Mouse (Mus musculus): ENCODE measurements around the gene Zkscan3.

Zkscan3 gene

DNA sequence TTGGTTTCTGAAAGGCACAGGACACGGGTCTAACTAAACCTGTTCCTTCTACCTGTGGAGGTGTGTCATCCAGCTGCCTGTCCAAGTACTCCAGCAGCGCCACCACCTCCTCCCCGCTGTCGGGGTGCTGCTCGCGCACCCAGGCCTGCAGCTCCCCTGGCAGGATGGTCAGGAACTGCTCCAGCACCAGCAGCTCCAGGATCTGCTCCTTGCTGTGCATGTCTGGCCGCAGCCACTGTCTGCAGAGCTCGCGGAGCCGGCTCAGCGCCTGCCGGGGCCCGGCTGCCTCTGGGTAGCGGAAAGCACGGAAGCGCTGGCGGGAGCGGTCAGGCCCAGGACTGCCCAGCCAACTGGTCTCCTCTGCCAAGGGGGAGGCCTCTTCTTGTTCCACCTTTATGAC, 6.5 kb downstream of the Zkscan3 start:
- DNase-seq: peak; percentile 12

DNA sequence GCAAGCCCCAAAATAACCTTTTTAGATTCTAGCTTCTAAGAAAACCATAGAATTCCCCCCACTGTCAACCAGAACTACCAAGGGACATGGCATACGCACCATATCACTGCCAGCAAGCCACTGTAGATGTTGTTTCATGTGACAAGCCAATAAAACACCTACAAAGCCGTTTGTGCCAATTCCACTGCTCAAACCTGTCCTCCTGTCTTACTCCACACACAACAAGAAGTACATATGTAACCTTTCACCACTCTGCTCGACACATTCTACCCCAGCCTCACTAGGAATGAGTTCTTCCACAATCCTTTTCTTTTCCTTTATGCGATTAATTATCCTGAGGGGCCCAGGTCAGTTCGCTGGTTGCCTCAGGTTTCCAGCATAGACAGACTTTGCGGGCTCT, 6.9 kb downstream of the Zkscan3 start:
- DNase-seq: no peak

DNA sequence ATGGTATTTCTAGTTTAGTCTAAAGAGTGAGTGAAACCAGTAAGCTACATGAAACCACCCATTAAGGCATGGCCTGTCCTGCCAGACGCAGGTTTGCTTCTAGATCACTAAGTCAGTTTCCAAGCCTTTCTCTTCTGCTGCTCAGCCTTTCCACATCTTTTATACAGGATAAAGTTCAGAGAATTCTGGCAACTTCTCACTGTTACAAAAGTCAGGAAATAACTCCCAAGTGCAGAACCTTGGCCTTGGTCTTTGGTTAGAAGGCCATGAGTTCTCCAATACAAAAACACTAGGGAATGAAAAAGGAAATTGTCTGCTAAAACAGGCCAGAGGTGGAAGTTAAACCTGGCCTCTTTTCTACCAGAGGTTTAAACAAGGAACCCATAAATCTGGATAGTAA, 7.3 kb downstream of the Zkscan3 start:
- no peak for DNase-seq

DNA sequence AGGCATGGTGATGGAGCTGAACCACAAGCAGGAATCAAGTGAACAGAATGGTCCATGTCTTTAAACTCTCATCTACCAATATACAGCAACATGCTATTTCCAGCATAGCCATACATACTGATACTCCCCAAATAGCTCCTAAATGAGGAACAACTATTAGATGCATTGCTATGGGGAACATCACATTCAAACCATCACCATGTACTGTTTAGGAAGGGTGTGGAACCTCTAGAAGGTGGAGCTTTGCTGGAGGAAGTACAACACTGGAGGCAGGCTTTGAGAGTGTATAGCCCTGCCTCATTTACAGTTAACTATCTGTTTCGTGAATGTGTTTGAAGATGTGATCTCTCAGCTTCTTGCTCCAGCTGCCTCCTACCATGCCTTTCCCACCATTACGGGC, 24.8 kb downstream of the Zkscan3 start:
- DNase-seq: no peak

DNA sequence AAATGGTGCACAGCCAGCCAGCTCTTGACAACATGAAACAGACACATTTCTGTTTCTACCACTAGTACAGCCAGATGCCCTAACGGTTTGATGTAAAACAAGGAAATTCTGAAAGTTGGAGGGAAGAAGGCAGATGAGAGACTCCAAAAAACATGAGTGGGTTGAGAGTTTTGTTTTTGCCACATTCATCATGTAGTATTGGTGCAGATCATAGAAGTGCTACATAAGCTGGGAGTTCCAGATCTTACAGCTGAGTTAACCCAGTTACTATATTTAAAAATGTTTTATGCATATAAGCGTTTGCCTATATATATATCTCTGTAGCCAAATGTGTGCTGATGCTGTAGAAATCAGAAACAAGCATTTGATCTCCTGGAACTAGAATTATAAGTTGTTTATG, 29.9 kb downstream of the Zkscan3 start:
- no peak for DNase-seq

DNA sequence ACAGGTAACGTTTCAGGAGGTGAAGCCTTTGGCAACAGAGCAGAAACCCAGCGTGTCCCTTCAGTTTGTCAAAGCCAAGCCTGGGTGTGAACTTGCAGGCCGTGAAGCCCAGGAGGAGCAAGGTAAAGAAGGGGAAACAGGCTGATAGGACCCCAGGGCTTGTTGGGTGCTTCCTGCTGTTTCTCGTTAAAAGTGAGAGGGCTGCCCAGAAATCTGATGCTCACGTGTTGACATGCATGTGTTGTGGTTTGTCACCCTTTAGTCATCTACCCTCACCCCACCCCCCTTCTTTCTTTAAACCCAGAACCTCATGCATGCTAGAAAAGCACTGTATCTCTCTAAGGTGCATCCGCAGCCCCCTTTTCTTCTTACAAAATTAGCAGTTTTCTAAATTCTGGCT, 35.9 kb downstream of the Zkscan3 start:
- no peak for DNase-seq

DNA sequence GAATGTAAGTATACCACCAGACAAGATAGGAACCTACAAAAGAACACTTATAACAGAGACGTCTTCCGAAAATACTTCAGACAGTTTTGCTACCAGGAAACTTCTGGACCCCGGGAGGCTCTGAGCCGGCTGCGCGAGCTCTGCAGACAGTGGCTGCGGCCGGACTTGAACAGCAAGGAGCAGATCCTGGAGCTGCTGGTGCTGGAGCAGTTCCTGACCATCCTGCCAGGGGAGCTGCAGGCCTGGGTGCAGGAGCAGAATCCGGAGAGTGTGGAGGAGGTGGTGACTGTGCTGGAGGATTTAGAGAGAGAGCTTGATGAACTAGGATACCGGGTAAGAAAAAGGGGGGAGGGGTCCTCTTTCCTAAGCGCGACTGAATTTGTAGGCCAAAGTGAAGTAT, 38.8 kb downstream of the Zkscan3 start:
- no peak for DNase-seq

DNA sequence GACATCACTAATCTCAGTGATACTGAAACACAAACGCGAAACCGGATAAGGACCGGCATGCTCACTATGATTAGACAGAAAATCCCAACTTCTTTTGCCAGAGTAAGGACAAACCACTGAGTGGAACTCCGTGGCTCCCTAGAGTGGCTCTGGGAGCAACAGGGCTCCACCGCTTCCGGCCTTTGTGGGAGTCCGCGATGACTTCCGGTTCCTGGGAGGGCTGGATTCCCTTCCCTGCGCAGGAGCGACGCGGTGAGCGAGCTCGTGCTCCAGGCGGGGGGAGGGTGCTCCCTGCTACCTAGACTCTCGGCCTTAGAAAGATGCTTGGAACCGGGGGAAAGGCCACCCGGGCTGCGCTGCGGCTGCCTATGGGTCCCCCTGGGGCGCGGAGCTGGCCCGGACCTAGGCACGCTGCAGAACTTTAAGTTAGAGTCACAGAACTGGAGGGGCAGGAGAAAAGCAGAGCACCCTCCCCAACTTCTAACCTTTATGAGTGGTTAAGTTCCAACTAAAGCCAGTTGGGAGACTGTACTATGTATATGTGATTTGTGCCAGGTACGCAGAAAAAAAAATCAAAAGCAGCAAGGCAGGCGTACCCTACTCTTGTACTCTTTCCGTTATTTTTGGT, 39.8 kb downstream of the Zkscan3 start, which contains the start of gene Zscan12:
Gene Zscan12 (plus strand): TSS at position 200 of the 628 bp plus-strand sequence.
- peak; percentile 84 for DNase-seq

DNA sequence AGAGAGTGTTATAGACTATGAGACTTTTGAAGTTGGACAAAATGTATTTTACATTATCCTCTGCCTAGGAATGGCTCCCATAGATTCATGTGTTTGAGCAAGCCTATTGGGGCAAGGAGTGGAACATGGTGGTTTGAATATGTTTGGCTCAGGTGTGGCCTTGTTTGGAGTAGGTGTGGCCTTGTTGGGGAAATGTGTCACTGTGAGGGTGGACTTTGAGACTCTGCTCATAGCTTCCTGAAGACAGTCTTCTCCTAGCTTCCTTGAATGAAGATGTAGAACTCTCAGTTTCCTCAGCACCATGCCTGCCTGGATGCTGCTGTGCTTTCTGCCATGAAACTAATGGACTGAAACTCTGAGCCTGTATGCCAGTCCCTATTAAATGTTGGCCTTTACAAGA, 52.0 kb downstream of the Zkscan3 start:
- DNase-seq: no peak

DNA sequence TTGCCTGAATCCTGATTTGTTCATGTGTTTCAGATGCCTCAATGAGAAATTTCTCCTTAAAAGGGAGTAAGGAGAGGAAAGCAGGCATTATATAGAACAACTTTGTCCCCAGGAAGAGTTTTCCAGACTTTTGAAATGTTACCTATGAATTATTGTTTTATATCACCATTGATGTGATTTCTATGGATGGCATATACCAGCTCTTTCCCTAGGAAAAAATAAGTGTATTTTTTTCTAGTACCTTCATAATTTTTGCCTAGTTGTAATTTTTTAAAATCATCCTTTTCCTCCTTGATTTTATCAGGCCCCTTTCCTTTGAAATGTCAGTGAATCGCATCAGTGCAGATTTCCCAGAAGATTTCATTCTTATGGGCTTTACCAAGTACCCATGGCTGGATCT, 55.9 kb downstream of the Zkscan3 start, which contains the start of gene Olfr1367:
Gene Olfr1367 (plus strand): TSS at position 301 of the 400 bp plus-strand sequence.
- no peak for DNase-seq

Data from right cerebral cortex, postnatal 14 days (tissue).